Mouse (Mus musculus): ENCODE measurements around the gene Usp50. TPM values are rescaled to one million over a fixed set of nuclear protein-coding genes. Genes with fewer than 3 reads are reported as not detected.

The Usp50 gene
- total and polyA plus RNA-seq, 2 experiments from 2014 or later = 0.11 to 2.0 TPM

DNA sequence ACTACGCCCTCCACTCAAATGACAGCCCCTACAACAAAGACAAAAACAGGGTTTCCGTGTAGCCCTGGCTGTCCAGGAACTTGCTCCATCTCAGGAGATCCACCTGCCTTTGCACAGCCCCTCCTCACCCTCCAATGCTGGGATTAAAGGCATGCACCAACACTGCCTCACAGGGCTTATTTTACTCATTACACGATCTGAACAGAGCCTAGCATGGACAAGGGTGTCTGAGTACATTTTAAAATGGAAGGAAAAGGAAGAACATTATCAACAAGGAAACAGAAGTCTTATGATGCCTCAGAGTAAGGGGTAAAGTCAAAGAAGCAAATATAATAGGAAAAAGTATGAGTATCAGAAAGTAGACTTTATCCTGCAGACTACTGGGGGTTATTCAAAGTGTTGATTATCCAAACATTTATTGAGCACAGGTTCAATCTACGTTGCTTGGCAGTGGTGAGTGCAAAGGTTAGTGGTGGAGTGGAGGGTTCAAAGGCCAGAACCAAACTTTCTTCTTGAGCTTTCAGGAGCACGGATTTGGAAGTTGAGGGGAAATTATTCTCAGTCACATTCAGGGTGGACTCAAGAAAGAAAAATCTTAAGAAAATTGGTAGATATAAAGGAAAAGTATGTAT lies 114.5 kb downstream of the Usp50 start:
- H3K4me2 ChIP-seq (ENCODE audit: low read depth, low read length, poor library complexity, severe bottlenecking) = no peak overlapping the region
- WGBS = 93% methylated on average over 5 of the region's 5 CpGs
- no peaks in the 10 kb centered on the region for H3K9me3 ChIP-seq (ENCODE audit: low read length)
- peaks cover 7% of the 10 kb centered on the region; the same call in 1 of the 2 replicates for H3K4me1 ChIP-seq (ENCODE audit: insufficient read depth, low read length)
- H3K36me3 ChIP-seq (ENCODE audit: insufficient read depth, low read length) = no peaks in the 10 kb centered on the region
- no peak overlapping the region for H3K27ac ChIP-seq (ENCODE audit: low read depth, low read length)
- DNase-seq (ENCODE audit: low spot score) (no peak), ATAC-seq (ENCODE audit: low FRiP score) (no peak)
- no peaks in the 10 kb centered on the region for H3K27me3 ChIP-seq (ENCODE audit: insufficient read depth, low read length)
- H3K9ac ChIP-seq (replicated peaks; ENCODE audit: low read length, poor library complexity, severe bottlenecking) = no peak overlapping the region
- no peak for TF ChIP-seq CTCF (IDR thresholded peaks at IDR 0.05)
- H3K4me3 ChIP-seq (ENCODE audit: low read depth, low read length) = no peak overlapping the region

DNA sequence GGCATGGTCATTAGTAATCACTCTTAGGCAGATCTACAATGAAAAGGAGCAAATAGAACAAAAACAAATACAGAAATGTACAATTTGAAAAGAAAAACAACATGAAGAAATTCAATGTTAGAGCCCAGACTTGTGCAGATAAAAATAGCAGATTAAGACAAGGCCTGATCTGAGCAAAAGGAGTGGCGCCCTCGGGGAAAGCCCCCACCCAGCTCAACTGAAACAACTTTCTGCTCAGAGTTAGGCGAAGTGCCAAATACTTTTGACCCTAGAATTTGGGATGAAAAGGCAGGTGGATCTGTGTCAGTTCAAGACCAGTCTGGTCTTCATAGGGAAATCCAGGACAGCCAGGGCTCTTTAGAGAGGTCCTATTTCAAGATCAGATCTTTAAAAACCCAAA lies 117.3 kb downstream of the Usp50 start:
- TF ChIP-seq CTCF (IDR thresholded peaks at IDR 0.05) = no peak
- Histone ChIP-seq H3K4me2 (ENCODE audit: low read depth, low read length, poor library complexity, severe bottlenecking) (no peak overlapping the region), H3K27me3 (ENCODE audit: insufficient read depth, low read length) (no peaks in the 10 kb centered on the region), H3K36me3 (ENCODE audit: insufficient read depth, low read length) (no peaks in the 10 kb centered on the region), H3K27ac (ENCODE audit: low read depth, low read length) (no peak overlapping the region), H3K9me3 (ENCODE audit: low read length) (no peaks in the 10 kb centered on the region), H3K4me1 (ENCODE audit: insufficient read depth, low read length) (no peaks in the 10 kb centered on the region), H3K4me3 (ENCODE audit: low read depth, low read length) (no peak overlapping the region), H3K9ac (replicated peaks; ENCODE audit: low read length, poor library complexity, severe bottlenecking) (no peak overlapping the region)
- ATAC-seq (ENCODE audit: low FRiP score) (no peak), DNase-seq (ENCODE audit: low spot score) (no peak)
- WGBS = 90% methylated on average over 3 of the region's 3 CpGs

DNA sequence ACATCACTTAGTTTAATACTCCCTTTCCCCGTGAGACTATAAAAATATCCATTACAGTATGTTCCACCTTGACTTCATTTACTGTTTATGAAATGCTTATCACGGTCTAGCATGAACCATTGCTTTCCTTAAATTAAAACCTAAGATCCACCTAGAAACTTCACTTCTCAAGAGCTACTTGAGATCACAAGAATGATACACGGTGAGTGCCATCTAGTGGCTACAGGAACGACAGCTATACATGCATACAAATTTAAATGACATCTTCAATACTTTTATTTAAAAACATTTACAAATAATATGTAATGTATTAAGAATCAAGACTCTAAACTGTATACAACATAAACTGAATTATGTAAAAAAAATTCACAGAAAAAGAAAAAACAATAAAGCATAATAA lies 119.8 kb downstream of the Usp50 start:
- ATAC-seq (ENCODE audit: low FRiP score) (no peak), DNase-seq (ENCODE audit: low spot score) (peak; percentile 63)
- H3K36me3 ChIP-seq (ENCODE audit: insufficient read depth, low read length) = no peaks in the 10 kb centered on the region
- H3K27me3 ChIP-seq (ENCODE audit: insufficient read depth, low read length) = no peaks in the 10 kb centered on the region
- H3K4me2 ChIP-seq (ENCODE audit: low read depth, low read length, poor library complexity, severe bottlenecking) = no peak overlapping the region
- no peaks in the 10 kb centered on the region for H3K4me1 ChIP-seq (ENCODE audit: insufficient read depth, low read length)
- WGBS = 54% methylated on average over 4 of the region's 4 CpGs
- peak; percentile 82 for TF ChIP-seq CTCF (IDR thresholded peaks at IDR 0.05)
- H3K9ac ChIP-seq (replicated peaks; ENCODE audit: low read length, poor library complexity, severe bottlenecking) = no peak overlapping the region
- H3K27ac ChIP-seq (ENCODE audit: low read depth, low read length) = no peak overlapping the region
- no peak overlapping the region for H3K4me3 ChIP-seq (ENCODE audit: low read depth, low read length)
- H3K9me3 ChIP-seq (ENCODE audit: low read length) = no peaks in the 10 kb centered on the region

Other genes starting within 250 kb of the Usp50 start
- gene Slc27a2, start 231.1 kb downstream of the Usp50 start, total RNA-seq (2014; rRNA removed) = 10.7 and 13.6 TPM in 2 replicates
- 10.7 and 10.9 TPM in 2 replicates for gene Slc27a2, start 231.1 kb downstream of the Usp50 start, polyA plus RNA-seq (2015; fragmentation: Nextera tagmentation; extraction: Ambion mirVana)
- 3.2 and 5.6 TPM in 2 replicates for gene Hdc, start 164.2 kb downstream of the Usp50 start, total RNA-seq (2014; rRNA removed)
- gene Hdc, start 164.2 kb downstream of the Usp50 start, polyA plus RNA-seq (2015; fragmentation: Nextera tagmentation; extraction: Ambion mirVana) = 2.8 and 3.8 TPM in 2 replicates
- 11.5 and 25.1 TPM in 2 replicates for gene Gabpb1, start 107.1 kb downstream of the Usp50 start, total RNA-seq (2014; rRNA removed)
- 26.0 and 26.5 TPM in 2 replicates for gene Gabpb1, start 107.1 kb downstream of the Usp50 start, polyA plus RNA-seq (2015; fragmentation: Nextera tagmentation; extraction: Ambion mirVana)
- gene Usp8, start 76.1 kb downstream of the Usp50 start, total RNA-seq (2014; rRNA removed) = 18.6 and 20.1 TPM in 2 replicates
- 17.8 and 18.7 TPM in 2 replicates for gene Usp8, start 76.1 kb downstream of the Usp50 start, polyA plus RNA-seq (2015; fragmentation: Nextera tagmentation; extraction: Ambion mirVana)
- gene Trpm7, start 92.8 kb upstream of the Usp50 start, total RNA-seq (2014; rRNA removed) = 23.6 and 35.2 TPM in 2 replicates
- gene Trpm7, start 92.8 kb upstream of the Usp50 start, polyA plus RNA-seq (2015; fragmentation: Nextera tagmentation; extraction: Ambion mirVana) = 23.6 and 23.8 TPM in 2 replicates
- gene Sppl2a, start 149.8 kb upstream of the Usp50 start, total RNA-seq (2014; rRNA removed) = 41.5 and 45.7 TPM in 2 replicates
- 27.1 and 28.0 TPM in 2 replicates for gene Sppl2a, start 149.8 kb upstream of the Usp50 start, polyA plus RNA-seq (2015; fragmentation: Nextera tagmentation; extraction: Ambion mirVana)
- gene Ap4e1, start 225.2 kb upstream of the Usp50 start, total RNA-seq (2014; rRNA removed) = 13.1 and 17.0 TPM in 2 replicates
- gene Ap4e1, start 225.2 kb upstream of the Usp50 start, polyA plus RNA-seq (2015; fragmentation: Nextera tagmentation; extraction: Ambion mirVana) = 5.9 and 7.0 TPM in 2 replicates

Data from midbrain, postnatal 0 days (tissue).